Mouse (Mus musculus) intestine, embryonic 14.5 days (tissue): ENCODE data around the gene Hils1. TPM values are rescaled to one million over a fixed set of nuclear protein-coding genes. Genes with fewer than 3 reads are reported as not detected.
A peak's percentile ranks its signal among the peaks of the same experiment; 100 is the strongest.

Source experiments
- ATAC-seq: fragments of 200-750 bp; cut with Nextera tagmentation; replicated peaks from 2 replicates; pipeline ENCODE4 v1.8.0; 2017; ENCODE audit warnings: low read depth, moderate number of reproducible peaks, moderate TSS enrichment, moderate library complexity; ENCODE audit not compliant: low FRiP score, low TSS enrichment
- DNase-seq: peaks from one replicate; pipeline ENCODE4 v3.0.0-alpha.2; 2018; ENCODE audit warnings: low spot score
- H3K27ac ChIP-seq: fragments of 300-500 bp; sonication (generic); 2 replicates; pipeline ENCODE4 v1.5.1; 2014; ENCODE audit warnings: low read depth, mild to moderate bottlenecking, control low read depth
- H3K27me3 ChIP-seq: fragments of 300-500 bp; sonication (generic); replicated peaks from 2 replicates; pipeline ENCODE4 v1.6.1; 2014; ENCODE audit warnings: low read length, control low read depth; ENCODE audit not compliant: control insufficient read depth, insufficient read depth
- H3K36me3 ChIP-seq: fragments of 300-500 bp; sonication (generic); 2 replicates; pipeline ENCODE4 v1.6.1; 2014; ENCODE audit warnings: low read length, control low read depth; ENCODE audit not compliant: control insufficient read depth, insufficient read depth
- H3K4me1 ChIP-seq: fragments of 300-500 bp; sonication (generic); replicated peaks from 2 replicates; pipeline ENCODE4 v1.6.1; 2014; ENCODE audit warnings: low read length, control low read depth, mixed read lengths; ENCODE audit not compliant: control insufficient read depth, insufficient read depth
- H3K4me2 ChIP-seq: fragments of 300-500 bp; sonication (generic); 2 replicates; pipeline ENCODE4 v1.6.1; 2014; ENCODE audit warnings: low read length
- H3K4me3 ChIP-seq: fragments of 300-500 bp; sonication (generic); 2 replicates; pipeline ENCODE4 v1.5.1; 2014; ENCODE audit warnings: low read depth, low read length, control low read depth, mixed read lengths
- H3K9ac ChIP-seq: fragments of 300-500 bp; sonication (generic); 2 replicates; pipeline ENCODE4 v1.6.1; 2014; ENCODE audit warnings: mild to moderate bottlenecking, low read length
- H3K9me3 ChIP-seq: fragments of 300-500 bp; sonication (generic); 2 replicates; pipeline ENCODE4 v1.6.1; 2016; ENCODE audit warnings: low read length, control low read depth; ENCODE audit not compliant: control insufficient read depth
- WGBS: fragments of 180-500 bp; shearing (Covaris S2); extraction: QIAGEN DNeasy Blood & Tissue Kit; methylation state at CpG from one replicate; pipeline ENCODE4 v1.1.7; 2014; 5-methylcytosine and 5-hydroxymethylcytosine counted together
- polyA plus RNA-seq: library from polyadenylated mRNA; unstranded; fragments of >200 nt; fragmentation: Nextera tagmentation; extraction: Ambion mirVana; gene quantifications from 2 replicates; pipeline ENCODE4 v1.2.1, GENCODE M21; 2014

Gene Hils1
- polyA plus RNA-seq, 1 experiment from 2014 or later: not detected

DNA sequence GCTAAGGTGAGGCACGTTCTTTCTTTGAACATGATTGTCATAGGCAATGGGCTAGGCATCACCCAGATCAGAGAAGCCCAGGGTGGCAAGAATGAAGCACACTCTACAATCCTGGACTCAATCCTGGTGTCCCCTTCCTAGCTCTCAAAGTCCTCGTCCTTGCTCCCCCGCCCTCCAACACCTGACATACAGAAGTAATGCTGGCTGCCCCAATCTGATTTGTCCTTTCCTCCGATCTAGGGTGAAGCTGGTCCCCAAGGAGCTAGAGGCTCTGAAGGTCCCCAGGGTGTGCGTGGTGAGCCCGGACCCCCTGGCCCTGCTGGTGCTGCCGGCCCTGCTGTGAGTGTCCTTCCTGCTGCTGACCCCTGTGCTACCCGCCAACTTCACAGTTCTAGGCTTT, 25.6 kb upstream of the Hils1 start:
- DNase-seq (no peak), ATAC-seq (no peak)
- H3K27me3 ChIP-seq: no peaks in the 10 kb centered on the region
- peaks cover 15% of the 10 kb centered on the region; the same call in 1 of the 2 replicates for H3K4me1 ChIP-seq
- H3K27ac ChIP-seq: no peak overlapping the region
- no peak overlapping the region for H3K4me2 ChIP-seq
- no peak overlapping the region for H3K4me3 ChIP-seq
- H3K9ac ChIP-seq: no peak overlapping the region
- WGBS: 85% methylated on average over 8 of the region's 8 CpGs
- H3K9me3 ChIP-seq: no peaks in the 10 kb centered on the region
- H3K36me3 ChIP-seq: peaks cover 88% of the 10 kb centered on the region

DNA sequence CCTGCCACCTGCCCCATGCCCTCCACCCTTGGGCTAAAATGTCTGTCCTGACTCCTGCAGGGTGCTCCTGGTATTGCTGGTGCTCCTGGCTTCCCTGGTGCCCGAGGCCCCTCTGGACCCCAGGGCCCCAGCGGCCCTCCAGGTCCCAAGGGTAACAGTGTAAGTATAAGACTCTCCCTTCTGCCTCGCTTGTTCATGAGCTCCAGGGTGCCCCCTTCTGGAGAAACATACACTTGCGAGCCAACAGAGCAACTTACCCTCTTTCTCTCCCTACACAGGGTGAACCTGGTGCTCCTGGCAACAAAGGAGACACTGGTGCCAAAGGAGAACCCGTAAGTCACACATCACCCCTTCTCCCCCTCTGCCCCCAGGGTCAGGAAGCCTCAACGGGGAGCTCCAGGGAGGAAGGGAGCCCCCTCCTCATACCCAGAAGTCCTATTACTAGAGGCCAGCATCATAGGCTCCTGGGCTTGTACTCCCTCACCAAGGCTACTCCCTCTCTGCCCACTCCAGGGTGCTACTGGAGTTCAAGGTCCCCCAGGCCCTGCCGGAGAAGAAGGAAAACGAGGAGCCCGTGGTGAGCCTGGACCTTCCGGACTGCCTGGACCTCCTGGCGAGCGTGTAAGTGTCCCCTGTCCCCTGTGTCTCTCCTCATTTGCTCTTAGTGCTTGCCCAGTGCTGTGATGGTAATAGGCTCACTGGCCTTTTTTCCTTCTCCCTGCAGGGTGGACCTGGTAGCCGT, 24.9 kb upstream of the Hils1 start:
- ATAC-seq (no peak), DNase-seq (no peak)
- Histone ChIP-seq H3K36me3 (peaks cover 94% of the 10 kb centered on the region), H3K9ac (no peak overlapping the region), H3K27me3 (no peaks in the 10 kb centered on the region), H3K4me3 (no peak overlapping the region), H3K4me2 (no peak overlapping the region), H3K27ac (peak overlapping the region; percentile 8; the same call in 1 of the 2 replicates), H3K9me3 (no peaks in the 10 kb centered on the region), H3K4me1 (peaks cover 15% of the 10 kb centered on the region; the same call in 1 of the 2 replicates)
- WGBS: 50% methylated on average over 13 of the region's 13 CpGs

DNA sequence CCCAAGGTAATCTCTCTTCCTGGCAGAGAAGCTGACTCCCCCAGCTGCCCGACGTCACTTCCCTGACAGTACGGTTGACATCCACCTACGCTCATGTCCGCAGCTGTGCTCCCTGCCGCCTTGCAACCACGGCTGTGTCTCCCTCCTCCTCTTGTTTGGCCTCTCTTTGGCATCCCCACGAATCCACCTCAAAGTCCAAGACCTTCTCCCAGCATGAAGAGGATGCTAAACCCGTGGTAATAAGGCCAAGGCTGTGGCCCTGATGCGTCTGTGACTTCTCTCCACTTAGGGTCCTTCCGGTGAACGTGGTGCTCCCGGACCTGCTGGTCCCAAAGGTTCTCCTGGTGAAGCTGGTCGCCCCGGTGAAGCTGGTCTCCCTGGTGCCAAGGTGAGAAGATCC, 24.3 kb upstream of the Hils1 start:
- ATAC-seq (no peak), DNase-seq (no peak)
- Histone ChIP-seq H3K9ac (no peak overlapping the region), H3K4me2 (no peak overlapping the region), H3K4me1 (peaks cover 9% of the 10 kb centered on the region; the same call in 1 of the 2 replicates), H3K27ac (peak overlapping the region; percentile 8; the same call in 1 of the 2 replicates), H3K4me3 (no peak overlapping the region), H3K36me3 (peaks cover 98% of the 10 kb centered on the region), H3K27me3 (no peaks in the 10 kb centered on the region), H3K9me3 (no peaks in the 10 kb centered on the region)
- 76% methylated on average over 15 of the region's 15 CpGs for WGBS

DNA sequence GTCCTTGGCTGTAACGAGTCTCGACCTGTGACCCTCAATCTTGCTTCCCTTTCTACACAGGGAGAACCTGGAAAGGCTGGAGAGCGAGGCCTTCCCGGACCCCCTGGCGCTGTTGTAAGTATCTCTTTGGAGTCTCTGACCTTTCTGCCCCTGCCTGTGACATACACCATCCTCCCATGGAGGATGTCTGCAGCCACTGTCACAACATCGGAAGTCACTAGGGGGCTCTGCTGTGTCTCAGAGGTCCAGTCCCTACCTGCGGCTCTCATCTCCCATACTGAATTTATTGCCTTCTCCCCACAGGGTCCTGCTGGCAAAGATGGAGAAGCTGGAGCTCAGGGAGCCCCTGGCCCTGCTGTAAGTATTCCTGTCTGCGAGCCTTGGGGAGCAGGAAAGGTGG, 23.1 kb upstream of the Hils1 start:
- ATAC-seq (no peak), DNase-seq (no peak)
- Histone ChIP-seq H3K4me1 (no peaks in the 10 kb centered on the region), H3K27ac (no peak overlapping the region), H3K4me3 (no peak overlapping the region), H3K27me3 (no peaks in the 10 kb centered on the region), H3K9ac (no peak overlapping the region), H3K9me3 (no peaks in the 10 kb centered on the region), H3K36me3 (peaks cover 99% of the 10 kb centered on the region), H3K4me2 (no peak overlapping the region)
- WGBS: 26% methylated on average over 8 of the region's 8 CpGs

DNA sequence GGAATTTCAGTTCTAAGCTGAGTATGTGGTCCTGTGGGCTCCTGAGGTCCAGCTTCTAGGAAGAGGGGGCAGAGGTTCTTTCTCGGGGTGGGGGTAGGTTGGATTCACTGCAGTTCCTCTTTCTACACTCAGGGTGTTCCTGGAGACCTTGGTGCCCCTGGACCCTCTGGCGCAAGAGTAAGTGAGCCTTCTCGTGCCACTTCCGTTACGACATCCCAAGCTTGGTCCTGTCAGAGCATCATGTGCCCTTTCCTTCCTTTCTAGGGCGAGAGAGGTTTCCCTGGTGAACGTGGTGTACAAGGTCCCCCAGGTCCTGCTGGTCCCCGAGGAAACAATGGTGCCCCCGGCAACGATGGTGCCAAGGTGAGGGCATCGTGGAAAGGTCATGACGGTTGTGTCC, 22.2 kb upstream of the Hils1 start:
- Histone ChIP-seq H3K36me3 (peaks cover 99% of the 10 kb centered on the region), H3K4me1 (no peaks in the 10 kb centered on the region), H3K9me3 (no peaks in the 10 kb centered on the region), H3K27ac (peak overlapping the region; percentile 29; the same call in 1 of the 2 replicates), H3K4me3 (no peak overlapping the region), H3K9ac (no peak overlapping the region), H3K4me2 (no peak overlapping the region), H3K27me3 (no peaks in the 10 kb centered on the region)
- no peak for DNase-seq
- ATAC-seq: no peak
- WGBS: 87% methylated on average over 12 of the region's 12 CpGs

DNA sequence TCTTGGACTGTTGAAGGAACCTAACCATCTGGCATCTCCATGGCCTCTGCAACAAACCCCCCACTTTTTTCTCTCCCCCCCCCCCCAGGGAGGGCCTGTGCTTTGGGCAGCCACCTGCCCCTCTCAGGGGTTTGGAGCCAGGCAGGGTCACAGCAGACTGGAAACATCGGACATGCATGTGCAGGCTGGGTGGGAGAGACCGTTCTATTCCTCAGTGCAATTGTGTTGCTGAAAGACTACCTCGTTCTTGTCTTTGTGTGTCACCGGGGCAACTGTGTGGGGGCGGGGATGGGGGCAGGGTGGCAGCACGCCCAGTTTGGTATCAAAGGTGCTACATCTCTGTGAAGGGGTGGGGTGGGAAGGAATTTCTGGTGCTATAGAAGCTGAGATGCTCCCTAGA, 15.2 kb upstream of the Hils1 start:
- Histone ChIP-seq H3K9me3 (no peaks in the 10 kb centered on the region), H3K27ac (no peak overlapping the region), H3K4me2 (no peak overlapping the region), H3K36me3 (peaks cover 50% of the 10 kb centered on the region), H3K9ac (no peak overlapping the region), H3K4me3 (no peak overlapping the region), H3K27me3 (no peaks in the 10 kb centered on the region), H3K4me1 (no peaks in the 10 kb centered on the region)
- no peak for DNase-seq
- ATAC-seq: no peak
- 19% methylated on average over 6 of the region's 6 CpGs for WGBS

DNA sequence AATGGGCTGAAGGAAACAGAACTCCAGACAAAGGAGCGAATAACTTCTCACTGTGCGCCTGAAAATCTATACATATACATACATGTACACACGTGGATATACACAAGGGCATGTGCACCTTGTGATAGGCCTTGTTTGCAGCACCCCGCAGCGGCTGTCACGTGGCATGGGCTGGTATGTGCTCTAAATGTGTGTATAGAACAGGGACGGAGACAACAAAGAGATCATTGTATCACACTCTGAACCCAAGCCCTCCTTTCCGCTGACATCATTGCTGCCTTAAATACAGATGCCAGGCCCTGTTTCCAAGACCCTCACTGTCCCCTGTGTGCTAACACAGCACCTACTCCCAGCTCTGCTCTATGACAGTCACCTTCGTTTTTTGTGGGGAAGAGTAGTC, 12.3 kb upstream of the Hils1 start:
- Histone ChIP-seq H3K4me1 (peaks cover 6% of the 10 kb centered on the region), H3K9ac (no peak overlapping the region), H3K4me3 (no peak overlapping the region), H3K36me3 (peaks cover 21% of the 10 kb centered on the region), H3K4me2 (no peak overlapping the region), H3K27ac (no peak overlapping the region), H3K27me3 (no peaks in the 10 kb centered on the region), H3K9me3 (no peaks in the 10 kb centered on the region)
- ATAC-seq (no peak), DNase-seq (no peak)
- WGBS: 78% methylated on average over 9 of the region's 9 CpGs

DNA sequence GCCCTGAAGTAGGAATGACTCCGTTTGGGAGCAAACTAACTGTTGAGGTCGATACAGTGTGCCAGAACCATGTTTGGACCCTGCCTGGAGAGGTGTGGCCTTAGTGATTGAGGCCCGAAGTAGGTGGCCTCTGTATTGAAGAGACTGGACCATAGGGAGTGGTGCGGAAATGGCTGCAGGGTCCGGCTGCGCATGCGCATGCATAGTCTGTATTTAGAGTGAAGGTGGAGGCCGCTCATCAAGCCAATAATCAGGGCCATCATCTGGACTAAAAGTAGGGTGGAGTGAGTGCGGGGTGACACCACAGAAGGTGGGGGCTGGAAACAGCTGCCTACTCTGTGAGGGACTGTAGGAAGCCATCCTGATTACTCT, 9.7 kb upstream of the Hils1 start:
- H3K27me3 ChIP-seq: no peaks in the 10 kb centered on the region
- no peak for ATAC-seq
- no peak overlapping the region for H3K4me3 ChIP-seq
- DNase-seq: no peak
- H3K9ac ChIP-seq: no peak overlapping the region
- H3K4me2 ChIP-seq: no peak overlapping the region
- H3K4me1 ChIP-seq: peaks cover 6% of the 10 kb centered on the region
- H3K9me3 ChIP-seq: no peaks in the 10 kb centered on the region
- H3K36me3 ChIP-seq: no peaks in the 10 kb centered on the region
- no peak overlapping the region for H3K27ac ChIP-seq
- 86% methylated on average over 9 of the region's 9 CpGs for WGBS
